Mouse (Mus musculus) limb, embryonic 11.5 days (tissue): ENCODE results near the gene Brinp2. TPM values are rescaled to one million over a fixed set of nuclear protein-coding genes. Genes with fewer than 3 reads are reported as not detected.
A peak's percentile ranks its signal among the peaks of the same experiment; 100 is the strongest.

Experiments
- ATAC-seq: fragments of 200-750 bp; cut with Nextera tagmentation; 2 replicates; pipeline ENCODE4 v1.8.0; 2017; ENCODE audit warnings: low read depth; ENCODE audit not compliant: insufficient number of reproducible peaks, low FRiP score, low TSS enrichment
- DNase-seq: peaks from one replicate; pipeline ENCODE4 v3.0.0-alpha.2; 2015; ENCODE audit warnings: low spot score
- H3K27ac ChIP-seq: fragments of 300-500 bp; sonication (generic); replicated peaks from 2 replicates; pipeline ENCODE4 v1.5.1; 2014; ENCODE audit warnings: low read depth, mild to moderate bottlenecking, low read length
- H3K27me3 ChIP-seq: fragments of 300-500 bp; sonication (generic); 2 replicates; pipeline ENCODE4 v1.6.1; 2014; ENCODE audit warnings: mild to moderate bottlenecking, low read length, mixed read lengths; ENCODE audit not compliant: control insufficient read depth, insufficient read depth
- H3K36me3 ChIP-seq: fragments of 300-500 bp; sonication (generic); 2 replicates; pipeline ENCODE4 v1.6.1; 2014; ENCODE audit warnings: mild to moderate bottlenecking, low read length, moderate library complexity, mixed read lengths; ENCODE audit not compliant: control insufficient read depth, insufficient read depth
- H3K4me1 ChIP-seq: fragments of 300-500 bp; sonication (generic); 2 replicates; pipeline ENCODE4 v1.6.1; 2014; ENCODE audit warnings: low read length, mixed read lengths; ENCODE audit not compliant: control insufficient read depth, insufficient read depth
- H3K4me2 ChIP-seq: fragments of 300-500 bp; sonication (generic); 2 replicates; pipeline ENCODE4 v1.6.1; 2014; ENCODE audit warnings: low read depth, mild to moderate bottlenecking, moderate library complexity; ENCODE audit not compliant: severe bottlenecking
- H3K4me3 ChIP-seq: fragments of 300-500 bp; sonication (generic); 2 replicates; pipeline ENCODE4 v1.5.1; 2014; ENCODE audit warnings: low read depth, low read length
- H3K9ac ChIP-seq: fragments of 300-500 bp; sonication (generic); 2 replicates; pipeline ENCODE4 v1.6.1; 2014; ENCODE audit warnings: mild to moderate bottlenecking, low read length
- H3K9me3 ChIP-seq: fragments of 300-500 bp; sonication (generic); 2 replicates; pipeline ENCODE4 v1.6.1; 2016; ENCODE audit warnings: low read length; ENCODE audit not compliant: control insufficient read depth
- WGBS: fragments of 180-500 bp; shearing (Covaris S2); extraction: QIAGEN DNeasy Blood & Tissue Kit; methylation state at CpG from one replicate; pipeline ENCODE4 v1.1.7; 2014; 5-methylcytosine and 5-hydroxymethylcytosine counted together
- polyA plus RNA-seq: library from polyadenylated mRNA; unstranded; fragments of >200 nt; fragmentation: Nextera tagmentation; extraction: Ambion mirVana; gene quantifications from 2 replicates; pipeline ENCODE4 v1.2.1, GENCODE M21; 2014

Brinp2 gene
- polyA plus RNA-seq, result 0.05 TPM in 1 of 2 replicates, not detected in the other

GRCm38 (mm10) chr1:158356051-158356461, at the start of gene Brinp2:
Brinp2 (minus strand) TSS chr1:158356326.
- Histone ChIP-seq H3K27ac (no peak within 1 kb of the TSS), H3K4me2 (peak within 1 kb of the TSS; percentile 78), H3K27me3 (peaks cover 31% of the 10 kb centered on the region), H3K4me1 (0 out of 2 replicates have a peak, but pooled peaks cover 4% of the 10 kb centered on the region), H3K9ac (no peak within 1 kb of the TSS; the same call in 1 of the 2 replicates), H3K36me3 (no peaks in the 10 kb centered on the region), H3K4me3 (peak within 1 kb of the TSS; percentile 46), H3K9me3 (no peaks in the 10 kb centered on the region)
- ATAC-seq (peak; percentile 97), DNase-seq (peak; percentile 85)
- under 1% methylated on average over 30 of the region's 30 CpGs for WGBS

- no peak overlapping the region for H3K27ac ChIP-seq
- H3K4me2 ChIP-seq, result no peak overlapping the region
- H3K9me3 ChIP-seq, result no peaks in the 10 kb centered on the region
- H3K4me1 ChIP-seq, result no peaks in the 10 kb centered on the region
- 76% methylated on average over 2 of the region's 2 CpGs for WGBS
- ATAC-seq (no peak), DNase-seq (no peak)
- no peak overlapping the region for H3K9ac ChIP-seq
- no peaks in the 10 kb centered on the region for H3K27me3 ChIP-seq
- no peak overlapping the region for H3K4me3 ChIP-seq
- H3K36me3 ChIP-seq, result no peaks in the 10 kb centered on the region
Observed at GRCm38 (mm10) chr1:158400898-158401297, 44.8 kb upstream of the Brinp2 start.

GRCm38 (mm10) chr1:158397058-158397457, 40.9 kb upstream of the Brinp2 start:
- ATAC-seq, result no peak
- Histone ChIP-seq H3K27me3 (no peaks in the 10 kb centered on the region), H3K36me3 (no peaks in the 10 kb centered on the region), H3K27ac (no peak overlapping the region), H3K9ac (no peak overlapping the region), H3K9me3 (no peaks in the 10 kb centered on the region), H3K4me2 (no peak overlapping the region), H3K4me3 (no peak overlapping the region), H3K4me1 (no peaks in the 10 kb centered on the region)
- DNase-seq, result no peak
- 77% methylated on average over 2 of the region's 2 CpGs for WGBS

GRCm38 (mm10) chr1:158390693-158391092, 34.6 kb upstream of the Brinp2 start:
- ATAC-seq (no peak), DNase-seq (no peak)
- no peaks in the 10 kb centered on the region for H3K4me1 ChIP-seq
- no peaks in the 10 kb centered on the region for H3K9me3 ChIP-seq
- no peak overlapping the region for H3K4me2 ChIP-seq
- no peak overlapping the region for H3K9ac ChIP-seq
- H3K27ac ChIP-seq, result no peak overlapping the region
- 79% methylated on average over 4 of the region's 4 CpGs for WGBS
- H3K4me3 ChIP-seq, result no peak overlapping the region
- no peaks in the 10 kb centered on the region for H3K36me3 ChIP-seq
- no peaks in the 10 kb centered on the region for H3K27me3 ChIP-seq

GRCm38 (mm10) chr1:158388995-158389394, 32.9 kb upstream of the Brinp2 start:
- Histone ChIP-seq H3K4me2 (no peak overlapping the region), H3K27ac (no peak overlapping the region), H3K27me3 (no peaks in the 10 kb centered on the region), H3K4me3 (no peak overlapping the region), H3K4me1 (no peaks in the 10 kb centered on the region), H3K9me3 (no peaks in the 10 kb centered on the region), H3K9ac (no peak overlapping the region), H3K36me3 (no peaks in the 10 kb centered on the region)
- ATAC-seq, result no peak
- no peak for DNase-seq
- WGBS, result 91% methylated on average over 4 of the region's 4 CpGs

GRCm38 (mm10) chr1:158386781-158387180, 30.7 kb upstream of the Brinp2 start:
- no peaks in the 10 kb centered on the region for H3K4me1 ChIP-seq
- WGBS, result 70% methylated on average over 3 of the region's 3 CpGs
- H3K27ac ChIP-seq, result no peak overlapping the region
- H3K4me3 ChIP-seq, result no peak overlapping the region
- DNase-seq (no peak), ATAC-seq (no peak)
- H3K4me2 ChIP-seq, result no peak overlapping the region
- no peaks in the 10 kb centered on the region for H3K9me3 ChIP-seq
- H3K27me3 ChIP-seq, result no peaks in the 10 kb centered on the region
- H3K36me3 ChIP-seq, result no peaks in the 10 kb centered on the region
- no peak overlapping the region for H3K9ac ChIP-seq

GRCm38 (mm10) chr1:158385311-158385710, 29.2 kb upstream of the Brinp2 start:
- no peaks in the 10 kb centered on the region for H3K9me3 ChIP-seq
- WGBS, result 91% methylated on average over 2 of the region's 2 CpGs
- ATAC-seq (no peak), DNase-seq (no peak)
- no peaks in the 10 kb centered on the region for H3K36me3 ChIP-seq
- H3K4me3 ChIP-seq, result no peak overlapping the region
- no peak overlapping the region for H3K9ac ChIP-seq
- H3K27me3 ChIP-seq, result no peaks in the 10 kb centered on the region
- no peaks in the 10 kb centered on the region for H3K4me1 ChIP-seq
- H3K4me2 ChIP-seq, result no peak overlapping the region
- H3K27ac ChIP-seq, result no peak overlapping the region

- DNase-seq, result no peak
Observed at GRCm38 (mm10) chr1:158383210-158383609, 27.1 kb upstream of the Brinp2 start.

GRCm38 (mm10) chr1:158382277-158382676, 26.2 kb upstream of the Brinp2 start:
- ATAC-seq, result no peak
- Histone ChIP-seq H3K9me3 (no peaks in the 10 kb centered on the region), H3K4me1 (no peaks in the 10 kb centered on the region), H3K27ac (no peak overlapping the region), H3K27me3 (no peaks in the 10 kb centered on the region), H3K4me2 (no peak overlapping the region), H3K9ac (no peak overlapping the region), H3K4me3 (no peak overlapping the region), H3K36me3 (no peaks in the 10 kb centered on the region)
- DNase-seq, result no peak
- WGBS, result 65% methylated on average over 6 of the region's 6 CpGs

More at GRCm38 (mm10) chr1:158383210-158383609, 27.1 kb upstream of the Brinp2 start:
- Histone ChIP-seq H3K9ac (no peak overlapping the region), H3K4me2 (no peak overlapping the region), H3K36me3 (no peaks in the 10 kb centered on the region), H3K4me3 (no peak overlapping the region), H3K27ac (no peak overlapping the region), H3K9me3 (no peaks in the 10 kb centered on the region), H3K4me1 (no peaks in the 10 kb centered on the region), H3K27me3 (no peaks in the 10 kb centered on the region)
- 72% methylated on average over 3 of the region's 3 CpGs for WGBS
- no peak for ATAC-seq
